In genomic region chr7:18893651-18894430, GRCm38 (mm10) we compare ENCODE assay signal across 9 mouse cellular contexts. TPM values are rescaled to one million over a fixed set of nuclear protein-coding genes. Genes with fewer than 3 reads are reported as not detected.
A peak's percentile ranks its signal among the peaks of the same experiment; 100 is the strongest.
DNase-seq lines count a peak whose midpoint lies in the region; ATAC-seq and TF ChIP-seq lines count a peak whose summit lies in the region.
"Had no signal": no experiment of that assay in that cellular context is flagged by ENCODE, and none has a peak within 500 bp of the region (broad histone marks: within the 10 kb centered on the region; RNA-seq: fewer than 3 reads in every experiment).

No protein-coding gene starts in this region.

- TF ChIP-seq POLR2A in liver, adult 2 months (IDR thresholded peaks at IDR 0.05; ENCODE audit: extremely low read depth, insufficient read depth, low read length), result 0 out of 2 replicates have a peak, but pooled peaks have one; percentile 3
- no peak for TF ChIP-seq POLR2A in testis, adult 2 months (IDR thresholded peaks at IDR 0.05; ENCODE audit: control insufficient read depth, low read depth, low read length)

- DNase-seq in ovary, adult 18-20 months (ENCODE audit: low spot score), result peak; percentile 37
- no peak for DNase-seq in ovary, postnatal 10 days (ENCODE audit: low spot score)
- peak; percentile 35 to 55 for DNase-seq in cerebellum, postnatal 4 days (ENCODE audit: low spot score in 2 of 2)
- peak; percentile 57 for DNase-seq in gastrocnemius, postnatal 10 days
- DNase-seq in intestine, embryonic 14.5 days (ENCODE audit: low spot score), result peak; percentile 71
- peak; percentile 49 for DNase-seq in liver, adult 2 months (ENCODE audit: extremely low read depth, low read depth, low spot score)

- no peaks in the 10 kb centered on the region for H3K79me2 ChIP-seq in liver, adult 2 months (ENCODE audit: control insufficient read depth, insufficient read depth, low read length)

- 2% methylated on average over 41 of the region's 41 CpGs for WGBS in intestine, embryonic 14.5 days
- 12% methylated on average over 41 of the region's 41 CpGs for WGBS in liver, adult 2 months
- 2% methylated on average over 40 of the region's 41 CpGs for WGBS in midbrain, embryonic 16.5 days

- H3K27me3 ChIP-seq in intestine, embryonic 14.5 days (replicated peaks; ENCODE audit: control insufficient read depth, insufficient read depth, low read length), result peaks cover 7% of the 10 kb centered on the region
- H3K27me3 ChIP-seq in liver, adult 2 months (ENCODE audit: control insufficient read depth, insufficient read depth, low read length), result no peaks in the 10 kb centered on the region
- no peaks in the 10 kb centered on the region for H3K27me3 ChIP-seq in midbrain, embryonic 16.5 days (ENCODE audit: control insufficient read depth, insufficient read depth, low read depth, low read length)
- H3K27me3 ChIP-seq in testis, adult 2 months (ENCODE audit: control insufficient read depth, insufficient read depth, low read length), result no peaks in the 10 kb centered on the region
- H3K27me3 ChIP-seq: Patski had no signal

- no peaks in the 10 kb centered on the region for H3K9me3 ChIP-seq in intestine, embryonic 14.5 days (ENCODE audit: control insufficient read depth, low read length)
- no peaks in the 10 kb centered on the region for H3K9me3 ChIP-seq in midbrain, embryonic 16.5 days (replicated peaks; ENCODE audit: control insufficient read depth, low read length, poor library complexity, severe bottlenecking)

- peak overlapping the region; percentile 35 for H3K4me3 ChIP-seq in intestine, embryonic 14.5 days (ENCODE audit: low read depth, low read length)
- peak overlapping the region; percentile 54; the same call in 1 of the 2 replicates for H3K4me3 ChIP-seq in liver, adult 2 months (ENCODE audit: insufficient read depth, low read depth, low read length)
- H3K4me3 ChIP-seq in midbrain, embryonic 16.5 days (ENCODE audit: low read depth, low read length), result peak overlapping the region; percentile 46
- peak overlapping the region; percentile 49 for H3K4me3 ChIP-seq in testis, adult 2 months (ENCODE audit: control insufficient read depth, low read depth, low read length)

- no peak overlapping the region for H3K27ac ChIP-seq in intestine, embryonic 14.5 days (ENCODE audit: low read depth)
- H3K27ac ChIP-seq in liver, adult 2 months (replicated peaks; ENCODE audit: insufficient read depth, low read depth, low read length), result no peak overlapping the region
- no peak overlapping the region; the same call in 1 of the 2 replicates for H3K27ac ChIP-seq in midbrain, embryonic 16.5 days (ENCODE audit: low read length)
- no peak overlapping the region for H3K27ac ChIP-seq in testis, adult 2 months (ENCODE audit: control insufficient read depth, insufficient read depth, low read depth, low read length)

- peak; percentile 59 for ATAC-seq in intestine, embryonic 14.5 days (replicated peaks; ENCODE audit: low FRiP score, low TSS enrichment, low read depth)
- peak; percentile 34 for ATAC-seq in midbrain, embryonic 16.5 days
- ATAC-seq: Patski had no signal

- 0 out of 2 replicates have a peak, but pooled peaks cover 4% of the 10 kb centered on the region for H3K36me3 ChIP-seq in intestine, embryonic 14.5 days (ENCODE audit: control insufficient read depth, insufficient read depth, low read length)
- no peaks in the 10 kb centered on the region for H3K36me3 ChIP-seq in liver, adult 2 months (ENCODE audit: control insufficient read depth, insufficient read depth, low read length)
- H3K36me3 ChIP-seq in midbrain, embryonic 16.5 days (ENCODE audit: control insufficient read depth, insufficient read depth, low read length), result no peaks in the 10 kb centered on the region
- H3K36me3 ChIP-seq in testis, adult 2 months (ENCODE audit: control insufficient read depth, insufficient read depth, low read length), result no peaks in the 10 kb centered on the region

- H3K9ac ChIP-seq in intestine, embryonic 14.5 days (ENCODE audit: low read length), result peak overlapping the region; percentile 48
- peak overlapping the region; percentile 61 for H3K9ac ChIP-seq in liver, adult 2 months (ENCODE audit: low read depth, low read length)
- peak overlapping the region; percentile 68 for H3K9ac ChIP-seq in midbrain, embryonic 16.5 days (ENCODE audit: low read depth, low read length)

- no peak for TF ChIP-seq CTCF in liver, adult 2 months (IDR thresholded peaks at IDR 0.05; ENCODE audit: low read depth, low read length)
- TF ChIP-seq CTCF in testis, adult 2 months (IDR thresholded peaks at IDR 0.05; ENCODE audit: control insufficient read depth, insufficient read depth, insufficient replicate concordance, low read depth, low read length), result no peak

- H3K4me2 ChIP-seq in intestine, embryonic 14.5 days (ENCODE audit: low read length), result peak overlapping the region; percentile 86
- H3K4me2 ChIP-seq in midbrain, embryonic 16.5 days (ENCODE audit: low read length), result peak overlapping the region; percentile 77

- H3K4me1 ChIP-seq in intestine, embryonic 14.5 days (replicated peaks; ENCODE audit: control insufficient read depth, insufficient read depth, low read length), result peaks cover 15% of the 10 kb centered on the region
- peaks cover 10% of the 10 kb centered on the region; the same call in 1 of the 2 replicates for H3K4me1 ChIP-seq in liver, adult 2 months (ENCODE audit: control insufficient read depth, insufficient read depth, low read length)
- H3K4me1 ChIP-seq in midbrain, embryonic 16.5 days (ENCODE audit: control insufficient read depth, insufficient read depth, low read length), result peaks cover 13% of the 10 kb centered on the region; the same call in 1 of the 2 replicates
- H3K4me1 ChIP-seq in testis, adult 2 months (ENCODE audit: control insufficient read depth, insufficient read depth, low read length), result peaks cover 19% of the 10 kb centered on the region

RNA-seq across cellular contexts. Expression of gene Ccdc61, which starts 16.4 kb away (rescaled TPM):
- total RNA-seq in gastrocnemius, postnatal 10 days (2021), result 1 to 10 TPM; 5.9 to 9.4 TPM
- 21.5 and 21.7 TPM in 2 replicates for polyA plus RNA-seq in intestine, embryonic 14.5 days (2014; fragmentation: Nextera tagmentation; extraction: Ambion mirVana)
- total RNA-seq in liver, adult 2 months (2014; rRNA removed), result 5.6 and 7.7 TPM in 2 replicates
- polyA plus RNA-seq in liver, adult 2 months (2012; rRNA removed), result 9.7 and 12.0 TPM in 2 replicates
- 24.7 and 31.2 TPM in 2 replicates for polyA plus RNA-seq in midbrain, embryonic 16.5 days (2015; fragmentation: Nextera tagmentation; extraction: Ambion mirVana)
- polyA plus RNA-seq in testis, adult 2 months (2012; rRNA removed), result 23.8 and 26.8 TPM in 2 replicates

RNA-seq across cellular contexts. Expression of gene Pglyrp1, which starts 22.7 kb away (rescaled TPM):
- total RNA-seq in gastrocnemius, postnatal 10 days (2021), result 1 to 10 TPM in 1 of 2 experiments, under 1 TPM in 1; 0.73 to 3.7 TPM
- polyA plus RNA-seq in intestine, embryonic 14.5 days (2014; fragmentation: Nextera tagmentation; extraction: Ambion mirVana), result 17.7 and 26.7 TPM in 2 replicates
- 0.18 and 0.27 TPM in 2 replicates for total RNA-seq in liver, adult 2 months (2014; rRNA removed)
- 1.7 and 2.0 TPM in 2 replicates for polyA plus RNA-seq in liver, adult 2 months (2012; rRNA removed)
- polyA plus RNA-seq in midbrain, embryonic 16.5 days (2015; fragmentation: Nextera tagmentation; extraction: Ambion mirVana), result 25.4 and 29.9 TPM in 2 replicates
- 0.14 TPM in 1 of 2 replicates, not detected in the other for polyA plus RNA-seq in testis, adult 2 months (2012; rRNA removed)

RNA-seq across cellular contexts. Expression of gene Nova2, which starts 31.8 kb away (rescaled TPM):
- total RNA-seq in gastrocnemius, postnatal 10 days (2021), result 1 to 10 TPM; 2.9 to 4.1 TPM
- 0.66 and 0.75 TPM in 2 replicates for polyA plus RNA-seq in intestine, embryonic 14.5 days (2014; fragmentation: Nextera tagmentation; extraction: Ambion mirVana)
- total RNA-seq in liver, adult 2 months (2014; rRNA removed), result 0.09 and 0.27 TPM in 2 replicates
- 0.16 and 0.24 TPM in 2 replicates for polyA plus RNA-seq in liver, adult 2 months (2012; rRNA removed)
- polyA plus RNA-seq in midbrain, embryonic 16.5 days (2015; fragmentation: Nextera tagmentation; extraction: Ambion mirVana), result 11.9 and 14.3 TPM in 2 replicates
- 2.4 TPM in 2 replicates for polyA plus RNA-seq in testis, adult 2 months (2012; rRNA removed)

RNA-seq across cellular contexts. Expression of gene Mill2, which starts 54.1 kb away (rescaled TPM):
- 1 to 10 TPM; 3.1 to 3.6 TPM for total RNA-seq in gastrocnemius, postnatal 10 days (2021)
- polyA plus RNA-seq in intestine, embryonic 14.5 days (2014; fragmentation: Nextera tagmentation; extraction: Ambion mirVana), result 0.62 and 1.1 TPM in 2 replicates
- 0.83 and 1.1 TPM in 2 replicates for total RNA-seq in liver, adult 2 months (2014; rRNA removed)
- 0.37 and 0.50 TPM in 2 replicates for polyA plus RNA-seq in liver, adult 2 months (2012; rRNA removed)
- 0.45 and 0.69 TPM in 2 replicates for polyA plus RNA-seq in midbrain, embryonic 16.5 days (2015; fragmentation: Nextera tagmentation; extraction: Ambion mirVana)
- polyA plus RNA-seq in testis, adult 2 months (2012; rRNA removed), result 0.63 and 0.94 TPM in 2 replicates
